Mouse (Mus musculus) intestine, postnatal 0 days (tissue): Measurements from ENCODE around the gene Vps35l. TPM values are rescaled to one million over a fixed set of nuclear protein-coding genes. Genes with fewer than 3 reads are reported as not detected.

ENCODE experiments used
- ATAC-seq: fragments of 200-750 bp; cut with Nextera tagmentation; 2 replicates; pipeline ENCODE4 v1.8.0; 2017; ENCODE audit warnings: mild to moderate bottlenecking, moderate TSS enrichment, moderate library complexity
- H3K27ac ChIP-seq: fragments of 300-500 bp; sonication (generic); 2 replicates; pipeline ENCODE4 v1.5.1; 2014; ENCODE audit warnings: mild to moderate bottlenecking, low read depth, low read length, moderate library complexity
- H3K27me3 ChIP-seq: fragments of 300-500 bp; sonication (generic); replicated peaks from 2 replicates; pipeline ENCODE4 v1.6.1; 2014; ENCODE audit warnings: low read length, mixed read lengths; ENCODE audit not compliant: control insufficient read depth, insufficient read depth
- H3K36me3 ChIP-seq: fragments of 300-500 bp; sonication (generic); 2 replicates; pipeline ENCODE4 v1.6.1; 2014; ENCODE audit warnings: mild to moderate bottlenecking, moderate library complexity; ENCODE audit not compliant: control insufficient read depth, insufficient read depth
- H3K4me1 ChIP-seq: fragments of 300-500 bp; sonication (generic); replicated peaks from 2 replicates; pipeline ENCODE4 v1.6.1; 2014; ENCODE audit warnings: antibody characterized with exemption, low read length, mixed read lengths; ENCODE audit not compliant: control insufficient read depth, insufficient read depth
- H3K4me2 ChIP-seq: fragments of 300-500 bp; sonication (generic); replicated peaks from 2 replicates; pipeline ENCODE4 v1.6.1; 2014; ENCODE audit warnings: low read depth, mild to moderate bottlenecking, moderate library complexity
- H3K4me3 ChIP-seq: fragments of 300-500 bp; sonication (generic); 2 replicates; pipeline ENCODE4 v1.5.1; 2014; ENCODE audit warnings: low read depth, low read length
- H3K9ac ChIP-seq: fragments of 300-500 bp; sonication (generic); 2 replicates; pipeline ENCODE4 v1.6.1; 2014; ENCODE audit warnings: mild to moderate bottlenecking, low read depth, low read length
- H3K9me3 ChIP-seq: fragments of 300-500 bp; sonication (generic); 2 replicates; pipeline ENCODE4 v1.6.1; 2016; ENCODE audit warnings: mixed run types; ENCODE audit not compliant: control insufficient read depth
- CTCF ChIP-seq: sonication (generic); IDR thresholded peaks from 2 replicates; pipeline ENCODE4 v1.5.1; 2016; ENCODE audit warnings: low read depth, mild to moderate bottlenecking, control low read depth, antibody characterized with exemption, moderate library complexity
- WGBS: fragments of 180-500 bp; shearing (Covaris S2); extraction: QIAGEN DNeasy Blood & Tissue Kit; methylation state at CpG from one replicate; pipeline ENCODE4 v1.1.7; 2014; 5-methylcytosine and 5-hydroxymethylcytosine counted together
- polyA plus RNA-seq: library from polyadenylated mRNA; unstranded; fragments of >200 nt; fragmentation: Nextera tagmentation; extraction: Ambion mirVana; gene quantifications from 2 replicates; pipeline ENCODE4 v1.2.1, GENCODE M21; 2015

The Vps35l gene
- polyA plus RNA-seq, 1 experiment from 2014 or later: 57.8 TPM

- Histone ChIP-seq H3K36me3 (no peaks in the 10 kb centered on the region), H3K9me3 (no peaks in the 10 kb centered on the region), H3K4me3 (peak overlapping the region; percentile 61), H3K4me1 (peaks cover 4% of the 10 kb centered on the region; the same call in 1 of the 2 replicates), H3K27me3 (no peaks in the 10 kb centered on the region), H3K9ac (no peak overlapping the region), H3K4me2 (peak overlapping the region; percentile 90), H3K27ac (peak overlapping the region; percentile 87)
- 48% methylated on average over 9 of the region's 9 CpGs for WGBS
- no peak for TF ChIP-seq CTCF
- peak; percentile 22 for ATAC-seq
These were observed 35.8 kb upstream of the Vps35l start for GRCm38 (mm10) chr7:118704001-118704850.

- Histone ChIP-seq H3K4me2 (peak within 1 kb of the TSS; percentile 90), H3K36me3 (no peaks in the 10 kb centered on the region), H3K27ac (peak within 1 kb of the TSS; percentile 87), H3K4me3 (peak within 1 kb of the TSS; percentile 61), H3K4me1 (peaks cover 4% of the 10 kb centered on the region; the same call in 1 of the 2 replicates), H3K9ac (peak within 1 kb of the TSS; percentile 60), H3K27me3 (no peaks in the 10 kb centered on the region), H3K9me3 (no peaks in the 10 kb centered on the region)
- WGBS: under 1% methylated on average over 66 of the region's 66 CpGs
- TF ChIP-seq CTCF: 0 out of 2 replicates have a peak, but pooled peaks have one; percentile 23
- peak; percentile 60 for ATAC-seq
These were observed 34.7 kb upstream of the Vps35l start, which contains the start of gene Gde1 for GRCm38 (mm10) chr7:118705101-118705961. Gene Gde1 (minus strand): TSS chr7:118705778.

GRCm38 (mm10) chr7:118706051-118706450 lies 34.0 kb upstream of the Vps35l start:
- 33% methylated on average over 6 of the region's 6 CpGs for WGBS
- no peak for ATAC-seq
- no peak for TF ChIP-seq CTCF
- H3K4me3 ChIP-seq: peak overlapping the region; percentile 61; the same call in 1 of the 2 replicates
- no peaks in the 10 kb centered on the region for H3K27me3 ChIP-seq
- peak overlapping the region; percentile 90 for H3K4me2 ChIP-seq
- H3K4me1 ChIP-seq: peaks cover 4% of the 10 kb centered on the region; the same call in 1 of the 2 replicates
- no peaks in the 10 kb centered on the region for H3K36me3 ChIP-seq
- peak overlapping the region; percentile 87; the same call in 1 of the 2 replicates for H3K27ac ChIP-seq
- no peaks in the 10 kb centered on the region for H3K9me3 ChIP-seq
- no peak overlapping the region for H3K9ac ChIP-seq

GRCm38 (mm10) chr7:118706488-118706887 lies 33.5 kb upstream of the Vps35l start:
- TF ChIP-seq CTCF: no peak
- WGBS: 87% methylated on average over 5 of the region's 5 CpGs
- no peaks in the 10 kb centered on the region for H3K9me3 ChIP-seq
- H3K9ac ChIP-seq: no peak overlapping the region
- no peak overlapping the region for H3K27ac ChIP-seq
- no peaks in the 10 kb centered on the region for H3K36me3 ChIP-seq
- no peak overlapping the region for H3K4me2 ChIP-seq
- H3K4me3 ChIP-seq: no peak overlapping the region
- no peaks in the 10 kb centered on the region for H3K27me3 ChIP-seq
- H3K4me1 ChIP-seq: peaks cover 4% of the 10 kb centered on the region; the same call in 1 of the 2 replicates
- ATAC-seq: no peak

GRCm38 (mm10) chr7:118707216-118707615 lies 32.8 kb upstream of the Vps35l start:
- ATAC-seq: no peak
- TF ChIP-seq CTCF: no peak
- 42% methylated on average over 2 of the region's 2 CpGs for WGBS
- Histone ChIP-seq H3K27me3 (no peaks in the 10 kb centered on the region), H3K4me3 (no peak overlapping the region), H3K9me3 (no peaks in the 10 kb centered on the region), H3K9ac (no peak overlapping the region), H3K4me1 (peaks cover 4% of the 10 kb centered on the region; the same call in 1 of the 2 replicates), H3K27ac (no peak overlapping the region), H3K36me3 (no peaks in the 10 kb centered on the region), H3K4me2 (no peak overlapping the region)

- no peak overlapping the region for H3K4me2 ChIP-seq
- no peaks in the 10 kb centered on the region for H3K27me3 ChIP-seq
- no peaks in the 10 kb centered on the region for H3K9me3 ChIP-seq
- WGBS: 40% methylated on average over 4 of the region's 4 CpGs
- peaks cover 4% of the 10 kb centered on the region; the same call in 1 of the 2 replicates for H3K4me1 ChIP-seq
- no peak overlapping the region for H3K27ac ChIP-seq
- no peak for TF ChIP-seq CTCF
- no peak overlapping the region for H3K9ac ChIP-seq
- ATAC-seq: peak; percentile 50
- no peaks in the 10 kb centered on the region for H3K36me3 ChIP-seq
- H3K4me3 ChIP-seq: no peak overlapping the region
These were observed 32.0 kb upstream of the Vps35l start for GRCm38 (mm10) chr7:118708002-118708401.
